Mouse (Mus musculus): ENCODE results near the gene Triml1.

- TF ChIP-seq GATA1 (IDR thresholded peaks at IDR 0.05; ENCODE audit: low read length) (no peak), TAL1 (IDR thresholded peaks at IDR 0.05; ENCODE audit: low read length) (no peak)
Observed at GRCm38 (mm10) chr8:43176766-43177486, 35.6 kb upstream of the Triml1 start.

Measured in erythroblast, embryonic 14.5 days (primary cell).